Mouse (Mus musculus): ENCODE measurements around the gene Acp7.

DNA sequence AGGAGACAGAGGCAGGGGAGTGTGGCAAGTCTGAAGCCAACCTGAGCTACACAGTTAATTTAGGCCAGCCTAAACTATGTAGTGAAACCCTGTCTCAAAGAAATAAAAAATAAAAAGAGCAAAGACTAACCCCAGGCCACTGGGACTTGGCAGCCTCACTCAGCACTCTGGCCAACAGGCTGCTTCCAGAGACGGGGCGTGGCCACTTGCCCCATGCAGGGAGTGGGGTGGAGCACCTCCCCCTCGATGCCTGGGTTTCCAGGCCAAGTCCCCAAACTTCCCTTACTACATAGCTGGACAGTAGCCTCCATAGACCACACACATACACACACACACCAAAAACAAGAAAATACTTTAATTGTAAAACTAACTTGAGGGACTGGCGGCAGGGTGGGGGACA, 72.6 kb downstream of the Acp7 start:
- no peak for TF ChIP-seq POLR2A (IDR thresholded peaks at IDR 0.05; ENCODE audit: borderline replicate concordance, extremely low read depth, low read depth, low read length)
- no peak for TF ChIP-seq CTCF (IDR thresholded peaks at IDR 0.05; ENCODE audit: insufficient read depth, low read length)

All from lung, adult 2 months (tissue).